Mouse (Mus musculus): ENCODE results near the gene Sorbs1. TPM values are rescaled to one million over a fixed set of nuclear protein-coding genes. Genes with fewer than 3 reads are reported as not detected.
"Not testable (repeated sequence)": the region's sequence is repeated elsewhere in the genome, so short reads cannot be mapped to it uniquely, and the experiment has no call there.

Sorbs1 gene
- total RNA-seq (2021), result 100 to 1,000 TPM; 195 to 227 TPM

- peak; percentile 96 for DNase-seq
These were observed at the start of gene Sorbs1 for GRCm38 (mm10) chr19:40513632-40514078. TSS of gene Sorbs1 (minus strand) at chr19:40513779.

- not testable (repeated sequence) for DNase-seq
These were observed 47.9 kb upstream of the Sorbs1 start for GRCm38 (mm10) chr19:40561521-40561920.

GRCm38 (mm10) chr19:40556029-40556428, 42.5 kb upstream of the Sorbs1 start:
- no peak for DNase-seq

GRCm38 (mm10) chr19:40555136-40555535, 41.6 kb upstream of the Sorbs1 start:
- DNase-seq, result no peak

GRCm38 (mm10) chr19:40554343-40554742, 40.8 kb upstream of the Sorbs1 start:
- no peak for DNase-seq

GRCm38 (mm10) chr19:40553849-40554248, 40.3 kb upstream of the Sorbs1 start:
- DNase-seq, result no peak

- DNase-seq, result no peak
These were observed 39.6 kb upstream of the Sorbs1 start for GRCm38 (mm10) chr19:40553014-40553789.

- DNase-seq, result no peak
These were observed 36.0 kb upstream of the Sorbs1 start for GRCm38 (mm10) chr19:40549516-40550135.

- DNase-seq, result no peak
These were observed 35.4 kb upstream of the Sorbs1 start for GRCm38 (mm10) chr19:40548796-40549515.

GRCm38 (mm10) chr19:40548386-40548785, 34.8 kb upstream of the Sorbs1 start:
- no peak for DNase-seq

- DNase-seq, result peak; percentile 60 to 62
These were observed 31.3 kb upstream of the Sorbs1 start for GRCm38 (mm10) chr19:40544856-40545255.

- DNase-seq, result no peak
These were observed 29.2 kb upstream of the Sorbs1 start for GRCm38 (mm10) chr19:40542776-40543175.

GRCm38 (mm10) chr19:40536526-40536925, 22.9 kb upstream of the Sorbs1 start:
- DNase-seq, result no peak

- no peak for DNase-seq
These were observed 18.9 kb upstream of the Sorbs1 start for GRCm38 (mm10) chr19:40532525-40532924.

GRCm38 (mm10) chr19:40530323-40530722, 16.7 kb upstream of the Sorbs1 start:
- no peak for DNase-seq

GRCm38 (mm10) chr19:40528254-40528653, 14.7 kb upstream of the Sorbs1 start:
- DNase-seq, result no peak

- DNase-seq, result no peak
These were observed 12.9 kb upstream of the Sorbs1 start for GRCm38 (mm10) chr19:40526367-40527014.

- DNase-seq, result no peak
These were observed 9.9 kb upstream of the Sorbs1 start for GRCm38 (mm10) chr19:40523431-40524005.

- DNase-seq, result no peak
These were observed 6.8 kb upstream of the Sorbs1 start for GRCm38 (mm10) chr19:40520403-40520802.

- no peak for DNase-seq
These were observed 5.1 kb upstream of the Sorbs1 start for GRCm38 (mm10) chr19:40518706-40519105.

- no peak for DNase-seq
These were observed 2.0 kb upstream of the Sorbs1 start for GRCm38 (mm10) chr19:40515596-40515995.

- DNase-seq, result no peak
These were observed 797 bp upstream of the Sorbs1 start for GRCm38 (mm10) chr19:40514376-40514775.
